Mouse (Mus musculus) heart, adult 2 months (tissue): ENCODE measurements around the gene Olfr160. TPM values are rescaled to one million over a fixed set of nuclear protein-coding genes. Genes with fewer than 3 reads are reported as not detected.

Experiments used
- DNase-seq, 2 experiments: peaks; one replicate each; pipeline ENCODE4 v3.0.0; 2021
- H3K27ac ChIP-seq: fragments of 200-600 bp; 2 replicates; pipeline ENCODE4 v1.8.1; 2022
- H3K27me3 ChIP-seq: fragments of 200-500 bp; 2 replicates; pipeline ENCODE4 v1.6.1; 2012; ENCODE audit warnings: mild to moderate bottlenecking, low read length, inconsistent platforms, mixed read lengths; ENCODE audit not compliant: control insufficient read depth, insufficient read depth
- H3K36me3 ChIP-seq: fragments of 200-500 bp; 2 replicates; pipeline ENCODE4 v1.6.1; 2012; ENCODE audit warnings: low read length, inconsistent platforms; ENCODE audit not compliant: control insufficient read depth, insufficient read depth
- H3K4me1 ChIP-seq: fragments of 200-500 bp; 2 replicates; pipeline ENCODE4 v1.6.1; 2011; ENCODE audit warnings: low read length; ENCODE audit not compliant: control insufficient read depth, insufficient read depth
- H3K4me3 ChIP-seq: fragments of 200-600 bp; 2 replicates; pipeline ENCODE4 v1.8.1; 2022
- H3K79me2 ChIP-seq: fragments of 200-500 bp; replicated peaks from 2 replicates; pipeline ENCODE4 v1.6.1; 2012; ENCODE audit warnings: mild to moderate bottlenecking, inconsistent platforms, low read length, moderate library complexity, mixed read lengths; ENCODE audit not compliant: control insufficient read depth, insufficient read depth
- H3K9ac ChIP-seq: fragments of 200-500 bp; 2 replicates; pipeline ENCODE4 v1.6.1; 2012; ENCODE audit warnings: low read depth, mild to moderate bottlenecking, control low read depth, inconsistent platforms, low read length, mixed read lengths
- CTCF ChIP-seq: fragments of 200-600 bp; IDR thresholded peaks from 2 replicates; pipeline ENCODE4 v1.8.1; 2022; ENCODE audit warnings: antibody characterized with exemption, mild to moderate bottlenecking, moderate library complexity
- EP300 ChIP-seq: fragments of 200-500 bp; IDR thresholded peaks from 2 replicates; pipeline ENCODE4 v1.6.1; 2011; ENCODE audit warnings: low read depth, low read length, control low read depth; ENCODE audit not compliant: insufficient read depth
- POLR2A ChIP-seq: fragments of 200-500 bp; IDR thresholded peaks from 2 replicates; pipeline ENCODE4 v1.6.1; 2011; ENCODE audit warnings: mild to moderate bottlenecking, low read depth, low read length, control low read depth; ENCODE audit not compliant: insufficient read depth
- WGBS: fragments of 180-500 bp; shearing (Covaris S2); methylation state at CpG from one replicate; pipeline ENCODE4 v1.1.7; 2018; 5-methylcytosine and 5-hydroxymethylcytosine counted together
- intact Hi-C: fragments of 180-260 bp; cut with DNase I; formaldehyde crosslinking; loops from one replicate; pipeline ENCODE4 v1.15.1; 2025
- long read RNA-seq: library from polyadenylated mRNA; stranded (forward); transcript quantifications from one replicate; pipeline ENCODE4 v2.0.0, GENCODE M21; 2021
- polyA plus RNA-seq: library from polyadenylated mRNA; depleted of rRNA; stranded (reverse); fragments of >200 nt; gene quantifications from 2 replicates; pipeline ENCODE4 v1.2.3, GENCODE M21; 2012; rRNA removed
- total RNA-seq, 2 experiments: library from RNA; stranded (reverse); gene quantifications; 2 replicates each; pipeline ENCODE4 v1.2.3; 2021

Olfr160 gene
- total RNA-seq (not detected), polyA plus RNA-seq (not detected in 2 replicates)
- long read RNA-seq: 0 reads

DNA sequence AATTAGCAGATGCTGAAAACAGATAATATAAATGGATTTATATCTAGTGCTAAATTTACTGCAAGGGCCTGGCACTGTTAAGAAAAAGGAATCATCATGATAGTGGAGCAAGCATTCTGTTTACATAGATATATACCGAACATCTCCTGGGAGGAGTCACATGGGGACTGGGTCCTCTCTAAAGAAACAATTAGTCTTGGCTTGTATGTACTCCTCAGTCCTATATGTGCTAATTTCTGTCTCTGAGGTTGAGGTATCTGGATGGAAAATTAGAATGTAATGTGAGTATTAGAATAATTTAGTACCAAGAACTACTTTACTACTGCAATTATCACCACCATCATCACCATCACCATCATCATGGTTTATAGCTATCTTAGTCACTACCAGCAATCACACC lies at the start of gene Olfr160:
Gene Olfr160 (minus strand): TSS at position 101 of the 400 bp plus-strand sequence.
- 56% methylated on average over 1 of the region's 1 CpGs for WGBS
- Histone ChIP-seq H3K9ac (no peak within 1 kb of the TSS), H3K27ac (no peak within 1 kb of the TSS), H3K27me3 (no peaks in the 10 kb centered on the region), H3K36me3 (no peaks in the 10 kb centered on the region), H3K4me3 (no peak within 1 kb of the TSS), H3K4me1 (no peaks in the 10 kb centered on the region), H3K79me2 (no peaks in the 10 kb centered on the region)
- intact Hi-C loops: no loop called here
- TF ChIP-seq EP300 (no peak), CTCF (no peak), POLR2A (no peak)
- DNase-seq: no peak

DNA sequence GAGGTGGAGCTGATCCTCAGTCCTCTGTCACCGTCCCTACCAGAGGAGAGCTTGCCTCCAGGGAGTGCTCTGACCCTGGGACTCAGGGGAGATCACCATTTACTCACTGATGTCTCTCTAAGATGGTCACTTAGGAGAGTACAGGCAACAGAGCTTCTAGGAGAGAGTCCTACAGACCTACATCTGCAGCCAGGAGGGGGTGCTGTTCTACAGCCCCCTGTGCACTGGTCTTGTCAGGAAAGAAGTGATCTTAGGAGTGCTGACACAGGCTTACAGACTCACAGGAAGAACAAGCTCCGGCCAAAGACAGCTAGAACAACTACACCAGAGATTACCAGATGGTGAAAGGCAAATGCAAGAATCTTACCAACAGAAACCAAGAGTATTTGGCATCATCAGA lies 46.5 kb upstream of the Olfr160 start:
- no peak for DNase-seq
- TF ChIP-seq POLR2A (no peak), EP300 (no peak), CTCF (no peak)
- Histone ChIP-seq H3K9ac (no peak overlapping the region), H3K79me2 (no peaks in the 10 kb centered on the region), H3K4me1 (no peaks in the 10 kb centered on the region), H3K36me3 (no peaks in the 10 kb centered on the region), H3K27me3 (no peaks in the 10 kb centered on the region), H3K27ac (no peak overlapping the region), H3K4me3 (no peak overlapping the region)
- 25% methylated on average over 2 of the region's 2 CpGs for WGBS
- intact Hi-C loops: no loop called here

DNA sequence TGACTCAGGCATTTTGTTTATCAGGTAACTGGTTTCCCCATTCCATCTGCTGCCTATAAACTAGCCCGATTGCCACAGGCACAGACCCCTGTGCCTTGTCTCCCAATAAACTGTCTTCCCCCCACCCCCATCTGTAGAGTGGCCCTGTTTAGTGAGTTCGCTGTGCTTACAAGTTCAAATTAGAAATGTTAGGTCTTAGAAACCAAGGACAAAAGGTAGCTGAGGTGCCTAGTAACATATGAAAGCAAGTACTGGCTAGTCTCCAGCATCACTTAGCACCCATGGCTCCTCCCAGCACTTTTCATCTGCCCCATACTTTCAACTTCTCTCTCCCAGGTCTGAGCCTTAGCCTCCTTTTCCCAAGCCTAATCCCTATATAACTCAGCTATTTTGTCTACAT lies 45.7 kb upstream of the Olfr160 start:
- Histone ChIP-seq H3K27me3 (no peaks in the 10 kb centered on the region), H3K36me3 (no peaks in the 10 kb centered on the region), H3K9ac (no peak overlapping the region), H3K79me2 (no peaks in the 10 kb centered on the region), H3K4me3 (no peak overlapping the region), H3K4me1 (no peaks in the 10 kb centered on the region), H3K27ac (no peak overlapping the region)
- DNase-seq: no peak
- intact Hi-C loops: no loop called here
- WGBS: 83% methylated on average over 2 of the region's 2 CpGs
- TF ChIP-seq EP300 (no peak), POLR2A (no peak), CTCF (no peak)

DNA sequence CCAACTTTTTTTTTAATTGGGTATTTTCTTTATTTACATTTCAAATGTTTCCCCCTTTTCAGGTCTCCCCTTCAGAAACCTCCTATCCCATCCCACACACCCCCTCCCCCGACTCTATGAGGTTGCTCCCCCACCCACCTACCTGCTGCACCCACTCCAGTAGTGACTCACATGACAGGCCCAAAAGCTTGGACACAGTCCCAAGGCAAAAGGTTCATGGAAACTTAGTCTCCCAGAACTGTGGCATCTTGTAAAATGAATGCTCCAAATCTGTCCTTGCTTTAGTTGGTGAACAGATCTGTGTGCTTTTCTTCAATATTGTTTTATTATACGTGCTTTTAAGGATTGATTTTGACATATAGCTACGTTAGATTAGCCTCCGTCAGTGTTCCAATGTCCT lies 36.0 kb upstream of the Olfr160 start:
- Histone ChIP-seq H3K27ac (no peak overlapping the region), H3K27me3 (no peaks in the 10 kb centered on the region), H3K4me1 (no peaks in the 10 kb centered on the region), H3K4me3 (no peak overlapping the region), H3K9ac (no peak overlapping the region), H3K79me2 (no peaks in the 10 kb centered on the region), H3K36me3 (no peaks in the 10 kb centered on the region)
- no peak for DNase-seq
- no peak for TF ChIP-seq POLR2A
- TF ChIP-seq EP300: no peak
- TF ChIP-seq CTCF: no peak
- 64% methylated on average over 4 of the region's 4 CpGs for WGBS
- intact Hi-C loops: no loop called here

DNA sequence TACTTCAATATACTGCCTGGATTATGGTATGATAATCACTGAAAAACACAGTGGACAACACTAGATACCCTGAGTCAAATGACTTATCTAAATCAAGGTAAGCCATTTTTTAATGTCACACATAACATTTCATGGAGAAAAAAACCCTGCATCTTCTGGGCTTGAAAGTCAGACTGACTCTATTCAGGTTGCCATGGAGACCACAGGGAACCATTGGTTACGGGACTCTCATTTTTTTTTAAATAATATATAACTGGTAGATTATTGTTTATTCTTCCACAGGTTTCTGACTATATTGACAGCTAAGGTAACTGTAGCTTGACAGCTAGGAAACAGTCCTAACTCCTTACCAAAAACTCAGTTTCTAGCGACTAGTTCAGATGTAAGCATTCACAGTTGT lies 35.4 kb upstream of the Olfr160 start:
- intact Hi-C loops: no loop called here
- H3K27ac ChIP-seq: no peak overlapping the region
- H3K27me3 ChIP-seq: no peaks in the 10 kb centered on the region
- no peak overlapping the region for H3K4me3 ChIP-seq
- WGBS: 85% methylated on average over 2 of the region's 2 CpGs
- TF ChIP-seq POLR2A (no peak), EP300 (no peak), CTCF (no peak)
- no peak overlapping the region for H3K9ac ChIP-seq
- no peaks in the 10 kb centered on the region for H3K79me2 ChIP-seq
- no peaks in the 10 kb centered on the region for H3K4me1 ChIP-seq
- H3K36me3 ChIP-seq: no peaks in the 10 kb centered on the region
- DNase-seq: no peak

DNA sequence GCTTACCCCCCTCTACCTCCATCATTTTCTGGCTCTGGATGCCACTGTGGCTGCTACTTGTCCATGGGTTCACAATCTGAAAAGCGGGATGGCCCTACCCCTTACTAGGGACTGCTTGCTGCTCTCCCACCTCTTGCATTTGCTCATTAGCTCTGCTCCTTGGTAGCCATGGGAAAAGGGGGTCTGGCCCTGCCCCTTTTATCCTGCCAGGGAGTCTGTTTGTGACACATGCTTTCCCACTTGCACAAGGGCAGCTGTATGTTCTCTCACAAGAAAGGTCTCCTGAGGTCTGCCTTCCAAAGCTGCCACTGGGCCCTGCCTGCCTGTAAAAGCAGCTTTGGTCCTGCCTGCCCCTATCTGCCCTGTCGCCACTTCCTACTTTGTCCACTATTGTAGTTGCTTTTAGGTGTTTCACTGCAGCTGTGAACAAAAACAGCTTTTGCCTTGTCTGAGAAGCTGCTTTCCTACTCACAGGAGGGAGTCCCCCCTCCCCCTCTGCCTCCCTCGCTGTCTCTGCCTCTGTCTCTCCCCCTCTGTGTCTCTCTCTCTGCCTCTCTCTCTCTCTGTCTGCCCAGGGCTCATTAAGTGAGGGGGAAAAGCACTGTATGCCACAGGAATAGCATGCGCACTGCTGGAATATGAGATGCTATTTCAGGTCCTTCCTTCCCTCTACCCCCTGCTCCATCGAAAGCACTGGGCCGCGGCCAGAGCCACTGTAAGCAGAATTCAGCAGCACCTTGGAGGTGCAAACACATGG lies 34.4 kb upstream of the Olfr160 start:
- 26% methylated on average over 7 of the region's 7 CpGs for WGBS
- H3K9ac ChIP-seq: no peak overlapping the region
- no peaks in the 10 kb centered on the region for H3K36me3 ChIP-seq
- H3K27me3 ChIP-seq: no peaks in the 10 kb centered on the region
- no peak overlapping the region for H3K4me3 ChIP-seq
- no peak overlapping the region for H3K27ac ChIP-seq
- H3K79me2 ChIP-seq: no peaks in the 10 kb centered on the region
- H3K4me1 ChIP-seq: no peaks in the 10 kb centered on the region
- TF ChIP-seq EP300: no peak
- TF ChIP-seq CTCF: no peak
- TF ChIP-seq POLR2A: no peak
- intact Hi-C loops: no loop called here
- no peak for DNase-seq
